Mouse (Mus musculus) megakaryocyte, embryonic 14.5 days (primary cell): ENCODE measurements at regions not wholly inside any gene's neighbourhood (a gene's known extent, or its start where the extent isn't known, plus 50 kb on each side); places are given as distances from the start of the nearest gene placed in this dataset.
"Not testable (repeated sequence)": the region's sequence is repeated elsewhere in the genome, so short reads cannot be mapped to it uniquely, and the experiment has no call there.

Experiments
- FLI1 ChIP-seq: IDR thresholded peaks from 2 replicates; pipeline ENCODE4 v1.6.1; 2012; ENCODE audit warnings: low read length, inconsistent platforms, mixed read lengths
- GATA1 ChIP-seq: IDR thresholded peaks from 3 replicates; pipeline ENCODE4 v1.6.1; 2012; ENCODE audit warnings: mixed read lengths, low read length, inconsistent platforms, borderline replicate concordance

GRCm38 (mm10) chr17:66208803-66209515, 85.6 kb downstream of the Ddx11 start:
- not testable (repeated sequence) for TF ChIP-seq GATA1, FLI1
